Mouse (Mus musculus) cerebellum, adult 2 months (tissue): Measurements from ENCODE around the gene Steap3.

ENCODE experiments used
- CTCF ChIP-seq: fragments of 200-500 bp; IDR thresholded peaks from 2 replicates; pipeline ENCODE4 v1.5.1; 2011; ENCODE audit warnings: low read depth, mild to moderate bottlenecking, control low read depth, low read length, moderate library complexity, borderline replicate concordance; ENCODE audit not compliant: insufficient read depth
- POLR2A ChIP-seq: fragments of 200-500 bp; IDR thresholded peaks from 2 replicates; pipeline ENCODE4 v1.6.1; 2011; ENCODE audit warnings: low read length, control low read depth, borderline replicate concordance; ENCODE audit not compliant: insufficient read depth

DNA sequence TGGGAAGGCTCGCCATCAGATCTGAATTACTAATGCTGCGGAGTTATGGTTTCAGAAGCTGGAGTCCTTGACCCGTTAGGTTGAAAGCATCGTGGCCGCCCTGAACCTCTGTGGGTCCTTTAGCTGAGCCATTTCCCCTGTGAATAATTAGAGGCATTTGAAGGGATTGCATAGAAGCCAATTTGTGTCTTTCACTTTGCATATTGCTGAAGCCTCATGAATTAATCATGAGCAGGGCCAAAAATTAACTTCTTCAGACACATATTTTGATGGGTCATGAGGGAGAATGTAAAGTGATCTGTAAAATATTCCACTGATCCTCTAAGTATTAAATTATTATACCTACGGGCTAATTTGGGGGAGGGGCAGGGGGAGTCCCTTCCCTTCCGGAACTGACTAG is 85.4 kb downstream of the Steap3 start:
- TF ChIP-seq CTCF (no peak), POLR2A (no peak)
